Mouse (Mus musculus) stomach, embryonic 15.5 days (tissue): ENCODE data around the gene Akap12. TPM values are rescaled to one million over a fixed set of nuclear protein-coding genes. Genes with fewer than 3 reads are reported as not detected.
A peak's percentile ranks its signal among the peaks of the same experiment; 100 is the strongest.

Experiments used
- ATAC-seq: fragments of 200-750 bp; cut with Nextera tagmentation; 2 replicates; pipeline ENCODE4 v1.8.0; 2017; ENCODE audit warnings: low read depth, moderate number of reproducible peaks, moderate TSS enrichment; ENCODE audit not compliant: insufficient read depth, low FRiP score
- H3K27ac ChIP-seq: fragments of 300-500 bp; sonication (generic); 2 replicates; pipeline ENCODE4 v1.5.1; 2015; ENCODE audit warnings: mild to moderate bottlenecking, inconsistent platforms
- H3K27me3 ChIP-seq: fragments of 300-500 bp; sonication (generic); replicated peaks from 2 replicates; pipeline ENCODE4 v1.6.1; 2015; ENCODE audit warnings: inconsistent platforms
- H3K36me3 ChIP-seq: fragments of 300-500 bp; sonication (generic); 2 replicates; pipeline ENCODE4 v1.6.1; 2015; ENCODE audit warnings: inconsistent platforms
- H3K4me1 ChIP-seq: fragments of 300-500 bp; sonication (generic); 2 replicates; pipeline ENCODE4 v1.6.1; 2015; ENCODE audit warnings: inconsistent platforms
- H3K4me2 ChIP-seq: fragments of 300-500 bp; sonication (generic); 2 replicates; pipeline ENCODE4 v1.6.1; 2015; ENCODE audit warnings: mild to moderate bottlenecking, inconsistent platforms
- H3K4me3 ChIP-seq: fragments of 300-500 bp; sonication (generic); replicated peaks from 2 replicates; pipeline ENCODE4 v1.5.1; 2015; ENCODE audit warnings: inconsistent platforms
- H3K9ac ChIP-seq: fragments of 300-500 bp; sonication (generic); 2 replicates; pipeline ENCODE4 v1.6.1; 2015; ENCODE audit warnings: inconsistent platforms
- H3K9me3 ChIP-seq: fragments of 300-500 bp; sonication (generic); 2 replicates; pipeline ENCODE4 v1.6.1; 2016; ENCODE audit warnings: inconsistent platforms
- WGBS: fragments of 180-500 bp; shearing (Covaris S2); methylation state at CpG from one replicate; pipeline ENCODE4 v1.1.7; 2015; 5-methylcytosine and 5-hydroxymethylcytosine counted together
- polyA plus RNA-seq: library from polyadenylated mRNA; unstranded; fragments of >200 nt; fragmentation: Nextera tagmentation; extraction: Ambion mirVana; gene quantifications from 2 replicates; pipeline ENCODE4 v1.2.1, GENCODE M21; 2015

Gene Akap12
- polyA plus RNA-seq, 1 experiment from 2014 or later: 59.6 TPM

- ATAC-seq: peak; percentile 93
Observed at GRCm38 (mm10) chr10:4334039-4334683, 68.0 kb downstream of the Akap12 start.

GRCm38 (mm10) chr10:4338863-4339461 is 72.8 kb downstream of the Akap12 start:
- peak overlapping the region; percentile 37 for H3K27ac ChIP-seq
- no peaks in the 10 kb centered on the region for H3K27me3 ChIP-seq
- H3K36me3 ChIP-seq: no peaks in the 10 kb centered on the region
- 41% methylated on average over 15 of the region's 15 CpGs for WGBS
- ATAC-seq: no peak
- no peak overlapping the region for H3K4me3 ChIP-seq
- H3K9ac ChIP-seq: no peak overlapping the region
- peaks cover 6% of the 10 kb centered on the region; the same call in 1 of the 2 replicates for H3K4me1 ChIP-seq
- H3K9me3 ChIP-seq: no peaks in the 10 kb centered on the region
- H3K4me2 ChIP-seq: peak overlapping the region; percentile 47

More at GRCm38 (mm10) chr10:4334039-4334683, 68.0 kb downstream of the Akap12 start:
- Histone ChIP-seq H3K4me2 (peak overlapping the region; percentile 67), H3K27me3 (no peaks in the 10 kb centered on the region), H3K27ac (peak overlapping the region; percentile 77), H3K9me3 (no peaks in the 10 kb centered on the region), H3K4me1 (peaks cover 3% of the 10 kb centered on the region; the same call in 1 of the 2 replicates), H3K9ac (peak overlapping the region; percentile 25; the same call in 1 of the 2 replicates), H3K36me3 (no peaks in the 10 kb centered on the region), H3K4me3 (peak overlapping the region; percentile 49)
- WGBS: 5% methylated on average over 27 of the region's 27 CpGs

DNA sequence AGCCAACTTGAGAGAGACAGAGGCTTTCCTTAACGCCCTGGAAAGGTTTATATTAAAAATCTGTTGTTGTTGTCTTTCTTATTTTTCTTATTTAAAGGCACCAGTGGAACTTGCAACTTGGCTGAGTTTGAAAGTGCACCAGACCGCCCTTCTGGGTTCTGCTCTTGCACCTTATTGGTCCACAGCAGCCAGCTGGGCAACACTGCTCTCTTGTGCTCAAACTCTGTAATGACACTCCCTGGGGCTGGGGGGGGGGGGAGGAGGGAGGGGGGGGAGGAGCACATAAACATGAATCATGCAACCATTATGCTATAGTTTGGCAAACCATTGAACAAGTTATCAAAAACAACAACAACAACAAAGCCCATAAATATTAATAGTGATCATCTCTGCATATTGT is 75.2 kb downstream of the Akap12 start:
- Histone ChIP-seq H3K27ac (no peak overlapping the region), H3K9me3 (no peaks in the 10 kb centered on the region), H3K36me3 (no peaks in the 10 kb centered on the region), H3K4me1 (peaks cover 5% of the 10 kb centered on the region; the same call in 1 of the 2 replicates), H3K4me3 (no peak overlapping the region), H3K27me3 (no peaks in the 10 kb centered on the region), H3K9ac (no peak overlapping the region), H3K4me2 (no peak overlapping the region)
- WGBS: 14% methylated on average over 2 of the region's 2 CpGs
- no peak for ATAC-seq

GRCm38 (mm10) chr10:4346489-4347135 is 80.4 kb downstream of the Akap12 start:
- peaks cover 9% of the 10 kb centered on the region; the same call in 1 of the 2 replicates for H3K4me1 ChIP-seq
- WGBS: 8% methylated on average over 28 of the region's 28 CpGs
- peak; percentile 87 for ATAC-seq
- no peak overlapping the region for H3K27ac ChIP-seq
- H3K4me3 ChIP-seq: peak overlapping the region; percentile 39
- H3K27me3 ChIP-seq: no peaks in the 10 kb centered on the region
- H3K9me3 ChIP-seq: no peaks in the 10 kb centered on the region
- peak overlapping the region; percentile 69 for H3K4me2 ChIP-seq
- H3K9ac ChIP-seq: no peak overlapping the region
- H3K36me3 ChIP-seq: no peaks in the 10 kb centered on the region

- Histone ChIP-seq H3K4me1 (peaks cover 9% of the 10 kb centered on the region; the same call in 1 of the 2 replicates), H3K4me3 (0 out of 2 replicates have a peak overlapping the region, but pooled peaks have one; percentile 39), H3K36me3 (no peaks in the 10 kb centered on the region), H3K4me2 (peak overlapping the region; percentile 69), H3K27me3 (no peaks in the 10 kb centered on the region), H3K9me3 (no peaks in the 10 kb centered on the region), H3K9ac (no peak overlapping the region), H3K27ac (no peak overlapping the region)
- 0 out of 2 replicates have a peak, but pooled peaks have one; percentile 9 for ATAC-seq
- 67% methylated on average over 4 of the region's 4 CpGs for WGBS
Observed at GRCm38 (mm10) chr10:4347136-4347492, 80.9 kb downstream of the Akap12 start.

- Histone ChIP-seq H3K4me3 (no peak overlapping the region), H3K4me1 (peaks cover 9% of the 10 kb centered on the region; the same call in 1 of the 2 replicates), H3K9ac (no peak overlapping the region), H3K27me3 (no peaks in the 10 kb centered on the region), H3K4me2 (no peak overlapping the region), H3K36me3 (no peaks in the 10 kb centered on the region), H3K27ac (no peak overlapping the region), H3K9me3 (no peaks in the 10 kb centered on the region)
- ATAC-seq: no peak
- 94% methylated on average over 14 of the region's 14 CpGs for WGBS
Observed at GRCm38 (mm10) chr10:4347591-4347990, 81.4 kb downstream of the Akap12 start.

- Histone ChIP-seq H3K9ac (no peak overlapping the region), H3K27ac (no peak overlapping the region), H3K9me3 (no peaks in the 10 kb centered on the region), H3K4me2 (no peak overlapping the region), H3K27me3 (no peaks in the 10 kb centered on the region), H3K4me3 (no peak overlapping the region), H3K36me3 (peaks cover 27% of the 10 kb centered on the region), H3K4me1 (no peaks in the 10 kb centered on the region)
- WGBS: 83% methylated on average over 38 of the region's 38 CpGs
- no peak for ATAC-seq
Observed at GRCm38 (mm10) chr10:4354371-4355260, 88.4 kb downstream of the Akap12 start.

DNA sequence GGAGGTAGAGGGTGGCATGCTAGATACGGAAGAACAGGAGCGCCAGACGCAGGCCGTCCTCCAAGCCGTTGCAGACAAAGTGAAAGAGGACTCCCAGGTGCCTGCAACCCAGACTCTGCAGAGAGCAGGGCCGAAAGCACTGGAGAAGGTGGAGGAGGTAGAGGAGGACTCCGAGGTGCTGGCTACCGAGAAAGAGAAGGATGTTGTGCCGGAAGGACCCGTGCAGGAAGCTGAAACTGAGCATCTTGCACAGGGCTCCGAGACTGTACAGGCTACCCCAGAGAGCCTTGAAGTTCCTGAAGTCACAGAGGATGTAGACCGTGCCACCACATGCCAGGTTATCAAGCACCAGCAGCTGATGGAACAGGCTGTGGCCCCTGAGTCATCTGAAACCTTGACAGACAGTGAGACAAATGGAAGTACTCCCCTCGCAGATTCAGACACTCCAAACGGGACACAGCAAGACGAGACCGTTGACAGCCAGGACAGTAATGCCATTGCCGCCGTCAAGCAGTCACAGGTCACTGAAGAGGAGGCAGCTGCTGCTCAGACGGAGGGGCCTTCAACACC is 89.8 kb downstream of the Akap12 start:
- peaks cover 27% of the 10 kb centered on the region for H3K36me3 ChIP-seq
- no peak overlapping the region for H3K27ac ChIP-seq
- 82% methylated on average over 19 of the region's 19 CpGs for WGBS
- H3K9me3 ChIP-seq: no peaks in the 10 kb centered on the region
- no peaks in the 10 kb centered on the region for H3K4me1 ChIP-seq
- no peak for ATAC-seq
- no peak overlapping the region for H3K9ac ChIP-seq
- no peaks in the 10 kb centered on the region for H3K27me3 ChIP-seq
- no peak overlapping the region for H3K4me3 ChIP-seq
- H3K4me2 ChIP-seq: no peak overlapping the region

- H3K4me2 ChIP-seq: no peak overlapping the region
- no peaks in the 10 kb centered on the region for H3K4me1 ChIP-seq
- H3K27ac ChIP-seq: no peak overlapping the region
- ATAC-seq: no peak
- 59% methylated on average over 5 of the region's 5 CpGs for WGBS
- no peak overlapping the region for H3K4me3 ChIP-seq
- H3K36me3 ChIP-seq: peaks cover 27% of the 10 kb centered on the region
- H3K9ac ChIP-seq: no peak overlapping the region
- H3K27me3 ChIP-seq: no peaks in the 10 kb centered on the region
- H3K9me3 ChIP-seq: no peaks in the 10 kb centered on the region
Observed at GRCm38 (mm10) chr10:4356640-4357039, 90.5 kb downstream of the Akap12 start.

GRCm38 (mm10) chr10:4357435-4357834 is 91.3 kb downstream of the Akap12 start:
- 90% methylated on average over 10 of the region's 10 CpGs for WGBS
- no peak for ATAC-seq
- H3K36me3 ChIP-seq: peaks cover 27% of the 10 kb centered on the region
- peaks cover under 1% of the 10 kb centered on the region; the same call in 1 of the 2 replicates for H3K9me3 ChIP-seq
- H3K27me3 ChIP-seq: no peaks in the 10 kb centered on the region
- H3K9ac ChIP-seq: no peak overlapping the region
- H3K4me1 ChIP-seq: no peaks in the 10 kb centered on the region
- no peak overlapping the region for H3K4me2 ChIP-seq
- no peak overlapping the region for H3K4me3 ChIP-seq
- H3K27ac ChIP-seq: no peak overlapping the region

GRCm38 (mm10) chr10:4364618-4365017 is 98.4 kb downstream of the Akap12 start:
- 83% methylated on average over 3 of the region's 3 CpGs for WGBS
- Histone ChIP-seq H3K36me3 (peaks cover 8% of the 10 kb centered on the region; the same call in 1 of the 2 replicates), H3K4me2 (no peak overlapping the region), H3K27ac (no peak overlapping the region), H3K27me3 (no peaks in the 10 kb centered on the region), H3K9ac (no peak overlapping the region), H3K9me3 (peaks cover 6% of the 10 kb centered on the region; the same call in 1 of the 2 replicates), H3K4me3 (no peak overlapping the region), H3K4me1 (no peaks in the 10 kb centered on the region)
- no peak for ATAC-seq
